Mouse (Mus musculus): ENCODE results near the gene Ccdc78. TPM values are rescaled to one million over a fixed set of nuclear protein-coding genes. Genes with fewer than 3 reads are reported as not detected.
A peak's percentile ranks its signal among the peaks of the same experiment; 100 is the strongest.

The Ccdc78 gene
- total RNA-seq, 1 experiment = 0.22 TPM

GRCm38 (mm10) chr17:25748238-25748637, 38.1 kb upstream of the Ccdc78 start:
- H3K9me3 ChIP-seq (ENCODE audit: control insufficient read depth, insufficient read depth, low read depth, low read length) = no peaks in the 10 kb centered on the region
- no peak overlapping the region for H3K4me3 ChIP-seq (ENCODE audit: insufficient read depth in 1 of 2, low read depth in 1 of 2, low read length in 2 of 2, poor library complexity in 1 of 2, severe bottlenecking in 1 of 2)
- H3K27ac ChIP-seq (ENCODE audit: insufficient read depth, low read depth, low read length, poor library complexity, severe bottlenecking) = no peak overlapping the region
- no peaks in the 10 kb centered on the region for H3K36me3 ChIP-seq (ENCODE audit: control insufficient read depth, insufficient read depth, low read length, poor library complexity, severe bottlenecking)
- no peak overlapping the region for H3K9ac ChIP-seq (ENCODE audit: insufficient read depth, low read depth, low read length, poor library complexity, severe bottlenecking)
- TF ChIP-seq ZC3H11A (IDR thresholded peaks at IDR 0.05; ENCODE audit: borderline replicate concordance, low read depth, low read length) = no peak
- TF ChIP-seq HCFC1 (IDR thresholded peaks at IDR 0.05; ENCODE audit: borderline replicate concordance, insufficient read depth, low read length) = no peak
- no peak for TF ChIP-seq ZNF384 (IDR thresholded peaks at IDR 0.05; ENCODE audit: low read depth, low read length)
- TF ChIP-seq MAFK (IDR thresholded peaks at IDR 0.05; ENCODE audit: insufficient read depth, low read depth, low read length) = no peak
- TF ChIP-seq CHD2 (IDR thresholded peaks at IDR 0.05; ENCODE audit: low read depth, low read length) = no peak
- no peak for DNase-seq (ENCODE audit: low read depth, low spot score)
- H3K4me1 ChIP-seq (ENCODE audit: control insufficient read depth in 2 of 2, insufficient read depth in 2 of 2, low read length in 2 of 2, poor library complexity in 1 of 2) = peaks cover 0 to 3% of the 10 kb centered on the region in 2 experiments; a peak in 1 of 4 replicates
- in situ Hi-C loops (cut with MboI; ENCODE audit: low sequenced_read_pairs in 2 of 2, unreplicated experiment in 2 of 2) = no loop called here

- H3K36me3 ChIP-seq (ENCODE audit: control insufficient read depth, insufficient read depth, low read length, poor library complexity, severe bottlenecking) = no peaks in the 10 kb centered on the region
- no peak overlapping the region for H3K4me3 ChIP-seq (ENCODE audit: insufficient read depth in 1 of 2, low read depth in 1 of 2, low read length in 2 of 2, poor library complexity in 1 of 2, severe bottlenecking in 1 of 2)
- H3K4me1 ChIP-seq (ENCODE audit: control insufficient read depth in 2 of 2, insufficient read depth in 2 of 2, low read length in 2 of 2, poor library complexity in 1 of 2) = peaks cover 2 to 3% of the 10 kb centered on the region in 2 experiments; a peak in 2 of 4 replicates
- no peak for TF ChIP-seq ZC3H11A (IDR thresholded peaks at IDR 0.05; ENCODE audit: borderline replicate concordance, low read depth, low read length)
- TF ChIP-seq ZNF384 (IDR thresholded peaks at IDR 0.05; ENCODE audit: low read depth, low read length) = no peak
- no peak for TF ChIP-seq MAFK (IDR thresholded peaks at IDR 0.05; ENCODE audit: insufficient read depth, low read depth, low read length)
- TF ChIP-seq CHD2 (IDR thresholded peaks at IDR 0.05; ENCODE audit: low read depth, low read length) = no peak
- TF ChIP-seq HCFC1 (IDR thresholded peaks at IDR 0.05; ENCODE audit: borderline replicate concordance, insufficient read depth, low read length) = no peak
- no peak overlapping the region for H3K9ac ChIP-seq (ENCODE audit: insufficient read depth, low read depth, low read length, poor library complexity, severe bottlenecking)
- H3K27ac ChIP-seq (ENCODE audit: insufficient read depth, low read depth, low read length, poor library complexity, severe bottlenecking) = no peak overlapping the region
- in situ Hi-C loops (cut with MboI; ENCODE audit: low sequenced_read_pairs in 2 of 2, unreplicated experiment in 2 of 2) = no loop called here
- DNase-seq (ENCODE audit: low read depth, low spot score) = no peak
- no peaks in the 10 kb centered on the region for H3K9me3 ChIP-seq (ENCODE audit: control insufficient read depth, insufficient read depth, low read depth, low read length)
Observed at GRCm38 (mm10) chr17:25749314-25749713, 37.1 kb upstream of the Ccdc78 start.

GRCm38 (mm10) chr17:25751446-25751845, 34.9 kb upstream of the Ccdc78 start:
- in situ Hi-C loops (cut with MboI; ENCODE audit: low sequenced_read_pairs in 2 of 2, unreplicated experiment in 2 of 2) = no loop called here
- H3K36me3 ChIP-seq (ENCODE audit: control insufficient read depth, insufficient read depth, low read length, poor library complexity, severe bottlenecking) = no peaks in the 10 kb centered on the region
- H3K9ac ChIP-seq (ENCODE audit: insufficient read depth, low read depth, low read length, poor library complexity, severe bottlenecking) = no peak overlapping the region
- TF ChIP-seq HCFC1 (IDR thresholded peaks at IDR 0.05; ENCODE audit: borderline replicate concordance, insufficient read depth, low read length) (no peak), ZC3H11A (IDR thresholded peaks at IDR 0.05; ENCODE audit: borderline replicate concordance, low read depth, low read length) (no peak), ZNF384 (IDR thresholded peaks at IDR 0.05; ENCODE audit: low read depth, low read length) (no peak), CHD2 (IDR thresholded peaks at IDR 0.05; ENCODE audit: low read depth, low read length) (no peak), MAFK (IDR thresholded peaks at IDR 0.05; ENCODE audit: insufficient read depth, low read depth, low read length) (no peak)
- DNase-seq (ENCODE audit: low read depth, low spot score) = no peak
- H3K9me3 ChIP-seq (ENCODE audit: control insufficient read depth, insufficient read depth, low read depth, low read length) = no peaks in the 10 kb centered on the region
- no peak overlapping the region for H3K4me3 ChIP-seq (ENCODE audit: insufficient read depth in 1 of 2, low read depth in 1 of 2, low read length in 2 of 2, poor library complexity in 1 of 2, severe bottlenecking in 1 of 2)
- peaks cover 11 to 13% of the 10 kb centered on the region in 2 experiments for H3K4me1 ChIP-seq (ENCODE audit: control insufficient read depth in 2 of 2, insufficient read depth in 2 of 2, low read length in 2 of 2, poor library complexity in 1 of 2)
- no peak overlapping the region for H3K27ac ChIP-seq (ENCODE audit: insufficient read depth, low read depth, low read length, poor library complexity, severe bottlenecking)

GRCm38 (mm10) chr17:25754241-25754640, 32.1 kb upstream of the Ccdc78 start, which contains the start of gene Msln:
Gene Msln (minus strand): TSS chr17:25754378.
- DNase-seq (ENCODE audit: low read depth, low spot score) = no peak
- Histone ChIP-seq H3K4me3 (ENCODE audit: insufficient read depth in 1 of 2, low read depth in 1 of 2, low read length in 2 of 2, poor library complexity in 1 of 2, severe bottlenecking in 1 of 2) (no peak within 1 kb of the TSS), H3K9ac (ENCODE audit: insufficient read depth, low read depth, low read length, poor library complexity, severe bottlenecking) (no peak within 1 kb of the TSS), H3K27ac (ENCODE audit: insufficient read depth, low read depth, low read length, poor library complexity, severe bottlenecking) (no peak within 1 kb of the TSS), H3K4me1 (ENCODE audit: control insufficient read depth in 2 of 2, insufficient read depth in 2 of 2, low read length in 2 of 2, poor library complexity in 1 of 2) (peaks cover 14 to 28% of the 10 kb centered on the region in 2 experiments), H3K36me3 (ENCODE audit: control insufficient read depth, insufficient read depth, low read length, poor library complexity, severe bottlenecking) (no peaks in the 10 kb centered on the region), H3K9me3 (ENCODE audit: control insufficient read depth, insufficient read depth, low read depth, low read length) (no peaks in the 10 kb centered on the region)
- in situ Hi-C loops (cut with MboI; ENCODE audit: low sequenced_read_pairs in 2 of 2, unreplicated experiment in 2 of 2) = no loop called here
- TF ChIP-seq CHD2 (IDR thresholded peaks at IDR 0.05; ENCODE audit: low read depth, low read length) (no peak), HCFC1 (IDR thresholded peaks at IDR 0.05; ENCODE audit: borderline replicate concordance, insufficient read depth, low read length) (no peak)

GRCm38 (mm10) chr17:25755086-25755485, 31.3 kb upstream of the Ccdc78 start:
- Histone ChIP-seq H3K27ac (ENCODE audit: insufficient read depth, low read depth, low read length, poor library complexity, severe bottlenecking) (peak overlapping the region; percentile 50; the same call in 1 of the 2 replicates), H3K4me3 (ENCODE audit: insufficient read depth in 1 of 2, low read depth in 1 of 2, low read length in 2 of 2, poor library complexity in 1 of 2, severe bottlenecking in 1 of 2) (no peak overlapping the region), H3K9me3 (ENCODE audit: control insufficient read depth, insufficient read depth, low read depth, low read length) (no peaks in the 10 kb centered on the region), H3K36me3 (ENCODE audit: control insufficient read depth, insufficient read depth, low read length, poor library complexity, severe bottlenecking) (no peaks in the 10 kb centered on the region), H3K4me1 (ENCODE audit: control insufficient read depth in 2 of 2, insufficient read depth in 2 of 2, low read length in 2 of 2, poor library complexity in 1 of 2) (peaks cover 15 to 31% of the 10 kb centered on the region in 2 experiments), H3K9ac (ENCODE audit: insufficient read depth, low read depth, low read length, poor library complexity, severe bottlenecking) (no peak overlapping the region)
- in situ Hi-C loops (cut with MboI; ENCODE audit: low sequenced_read_pairs in 2 of 2, unreplicated experiment in 2 of 2) = no loop called here
- DNase-seq (ENCODE audit: low read depth, low spot score) = no peak
- no peak for TF ChIP-seq MAFK (IDR thresholded peaks at IDR 0.05; ENCODE audit: insufficient read depth, low read depth, low read length)
- no peak for TF ChIP-seq CHD2 (IDR thresholded peaks at IDR 0.05; ENCODE audit: low read depth, low read length)
- TF ChIP-seq HCFC1 (IDR thresholded peaks at IDR 0.05; ENCODE audit: borderline replicate concordance, insufficient read depth, low read length) = no peak
- TF ChIP-seq ZNF384 (IDR thresholded peaks at IDR 0.05; ENCODE audit: low read depth, low read length) = no peak
- no peak for TF ChIP-seq ZC3H11A (IDR thresholded peaks at IDR 0.05; ENCODE audit: borderline replicate concordance, low read depth, low read length)

Measured in ES-E14 (cell line).